Mouse (Mus musculus) heart, embryonic 11.5 days (tissue): ENCODE results near the gene Snx33. TPM values are rescaled to one million over a fixed set of nuclear protein-coding genes. Genes with fewer than 3 reads are reported as not detected.

ENCODE experiments used
- ATAC-seq: fragments of 200-750 bp; cut with Nextera tagmentation; replicated peaks from 2 replicates; pipeline ENCODE4 v1.8.0; 2017; ENCODE audit warnings: moderate library complexity; ENCODE audit not compliant: insufficient number of reproducible peaks, low FRiP score, low TSS enrichment
- H3K27ac ChIP-seq: fragments of 300-500 bp; sonication (generic); 2 replicates; pipeline ENCODE4 v1.5.1; 2014; ENCODE audit warnings: mild to moderate bottlenecking, low read depth, low read length
- H3K27me3 ChIP-seq: fragments of 300-500 bp; sonication (generic); 2 replicates; pipeline ENCODE4 v1.6.1; 2014; ENCODE audit warnings: mild to moderate bottlenecking, low read length, mixed read lengths; ENCODE audit not compliant: control insufficient read depth, insufficient read depth
- H3K36me3 ChIP-seq: fragments of 300-500 bp; sonication (generic); 2 replicates; pipeline ENCODE4 v1.6.1; 2014; ENCODE audit warnings: mild to moderate bottlenecking, low read length, moderate library complexity, mixed read lengths; ENCODE audit not compliant: control insufficient read depth, insufficient read depth
- H3K4me1 ChIP-seq: fragments of 300-500 bp; sonication (generic); 2 replicates; pipeline ENCODE4 v1.6.1; 2014; ENCODE audit warnings: low read length; ENCODE audit not compliant: control insufficient read depth, insufficient read depth
- H3K4me2 ChIP-seq: fragments of 300-500 bp; sonication (generic); 2 replicates; pipeline ENCODE4 v1.6.1; 2014; ENCODE audit warnings: mild to moderate bottlenecking, moderate library complexity
- H3K4me3 ChIP-seq: fragments of 300-500 bp; sonication (generic); 2 replicates; pipeline ENCODE4 v1.5.1; 2014; ENCODE audit warnings: low read depth, low read length
- H3K9ac ChIP-seq: fragments of 300-500 bp; sonication (generic); 2 replicates; pipeline ENCODE4 v1.6.1; 2014; ENCODE audit warnings: mild to moderate bottlenecking, low read depth, low read length, moderate library complexity
- H3K9me3 ChIP-seq: fragments of 300-500 bp; sonication (generic); replicated peaks from 2 replicates; pipeline ENCODE4 v1.6.1; 2016; ENCODE audit warnings: low read length; ENCODE audit not compliant: control insufficient read depth
- WGBS: fragments of 180-500 bp; shearing (Covaris S2); extraction: QIAGEN DNeasy Blood & Tissue Kit; methylation state at CpG from one replicate; pipeline ENCODE4 v1.1.7; 2014; ENCODE audit not compliant: insufficient replicate concordance; 5-methylcytosine and 5-hydroxymethylcytosine counted together
- polyA plus RNA-seq: library from polyadenylated mRNA; unstranded; fragments of >200 nt; fragmentation: Nextera tagmentation; extraction: Ambion mirVana; gene quantifications from 2 replicates; pipeline ENCODE4 v1.2.1, GENCODE M21; 2014

Snx33 gene
- polyA plus RNA-seq, 1 experiment from 2014 or later = 4.5 TPM

DNA sequence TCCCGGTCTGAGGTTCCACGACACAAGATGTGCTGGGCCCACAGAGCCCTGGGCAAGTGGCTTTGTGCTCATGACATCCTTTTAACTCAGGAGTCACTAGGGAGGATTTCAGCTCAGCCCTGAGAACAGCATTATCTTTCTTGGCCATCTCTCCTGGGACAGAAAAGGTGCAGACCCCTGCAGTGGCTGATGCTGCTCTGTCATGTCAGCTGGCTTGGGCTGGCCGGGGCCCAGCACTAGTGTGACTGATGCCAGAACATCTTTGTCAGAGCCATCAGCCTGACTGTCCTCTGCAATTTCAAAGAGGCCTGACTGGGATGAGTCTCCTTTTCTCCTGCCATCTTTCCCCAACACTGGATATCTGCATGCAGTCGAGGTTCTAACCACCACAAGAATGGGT, 45.9 kb downstream of the Snx33 start:
- 61% methylated on average over 4 of the region's 4 CpGs for WGBS
- H3K9ac ChIP-seq = no peak overlapping the region
- peaks cover 4% of the 10 kb centered on the region; the same call in 1 of the 2 replicates for H3K36me3 ChIP-seq
- no peaks in the 10 kb centered on the region for H3K27me3 ChIP-seq
- ATAC-seq = no peak
- no peak overlapping the region for H3K27ac ChIP-seq
- no peaks in the 10 kb centered on the region for H3K9me3 ChIP-seq
- no peak overlapping the region for H3K4me2 ChIP-seq
- H3K4me3 ChIP-seq = no peak overlapping the region
- peaks cover 8% of the 10 kb centered on the region; the same call in 1 of the 2 replicates for H3K4me1 ChIP-seq

DNA sequence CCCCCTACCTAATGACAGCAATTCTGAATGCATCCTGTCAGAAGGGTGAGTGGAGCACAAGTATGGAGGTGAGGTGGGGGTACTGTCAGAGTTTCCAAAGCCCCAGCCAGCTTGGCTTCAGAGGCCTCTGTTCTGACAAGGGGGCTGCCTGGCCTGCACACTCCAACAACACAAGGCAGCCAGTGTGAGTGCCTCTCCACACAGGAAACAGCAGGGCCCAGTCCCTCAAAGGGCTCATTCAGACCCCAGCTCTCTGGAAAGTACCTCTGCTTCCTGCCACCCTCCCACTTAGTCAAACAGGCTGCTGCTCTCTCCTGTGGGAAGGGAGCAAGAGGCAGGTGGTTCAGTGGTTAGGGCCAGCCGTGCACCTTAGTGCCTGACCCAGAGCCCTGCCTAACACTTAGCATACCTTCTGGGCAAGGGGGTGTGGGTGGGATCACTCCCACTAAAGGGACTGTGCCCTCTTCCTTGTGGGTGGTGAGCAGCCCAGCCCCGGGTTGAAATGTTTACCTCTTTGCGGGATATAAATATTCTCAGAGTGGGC, 46.6 kb downstream of the Snx33 start:
- no peak overlapping the region for H3K4me2 ChIP-seq
- ATAC-seq = no peak
- H3K27me3 ChIP-seq = no peaks in the 10 kb centered on the region
- no peaks in the 10 kb centered on the region for H3K9me3 ChIP-seq
- H3K4me1 ChIP-seq = peaks cover 13% of the 10 kb centered on the region; the same call in 1 of the 2 replicates
- no peak overlapping the region for H3K9ac ChIP-seq
- H3K36me3 ChIP-seq = peaks cover 2% of the 10 kb centered on the region; the same call in 1 of the 2 replicates
- H3K4me3 ChIP-seq = no peak overlapping the region
- 58% methylated on average over 3 of the region's 3 CpGs for WGBS
- H3K27ac ChIP-seq = no peak overlapping the region

DNA sequence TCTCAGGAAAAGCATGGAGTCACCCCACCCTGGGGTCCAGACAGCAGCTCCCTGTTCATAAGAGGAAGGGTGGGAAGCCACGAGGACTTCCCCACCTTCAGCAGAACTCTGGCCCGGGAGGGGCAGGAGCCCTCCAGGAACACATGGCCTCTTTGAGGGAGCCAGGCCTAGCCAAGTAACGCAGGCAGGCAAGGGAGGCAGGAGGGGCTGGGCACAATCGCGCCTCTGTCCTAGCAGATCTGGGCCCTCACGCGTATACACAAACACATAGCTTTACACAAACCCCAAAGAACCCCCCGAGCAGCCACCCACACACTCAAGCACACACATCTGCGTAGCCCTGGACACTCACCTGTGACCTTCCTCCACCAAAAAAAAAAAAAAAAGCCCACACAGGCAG, 47.4 kb downstream of the Snx33 start:
- 53% methylated on average over 9 of the region's 9 CpGs for WGBS

GRCm38 (mm10) chr9:56877284-56877683, 50.9 kb downstream of the Snx33 start:
- Histone ChIP-seq H3K27me3 (no peaks in the 10 kb centered on the region), H3K4me2 (no peak overlapping the region), H3K27ac (no peak overlapping the region), H3K4me3 (no peak overlapping the region), H3K36me3 (no peaks in the 10 kb centered on the region), H3K9me3 (no peaks in the 10 kb centered on the region), H3K4me1 (peaks cover 34% of the 10 kb centered on the region), H3K9ac (no peak overlapping the region)
- ATAC-seq = no peak
- 76% methylated on average over 5 of the region's 5 CpGs for WGBS

More for the DNA sequence above, 47.4 kb downstream of the Snx33 start:
- Histone ChIP-seq H3K9me3 (no peaks in the 10 kb centered on the region), H3K9ac (no peak overlapping the region), H3K27me3 (no peaks in the 10 kb centered on the region), H3K4me3 (no peak overlapping the region), H3K4me2 (no peak overlapping the region), H3K4me1 (peaks cover 14% of the 10 kb centered on the region; the same call in 1 of the 2 replicates), H3K27ac (peak overlapping the region; percentile 36; the same call in 1 of the 2 replicates), H3K36me3 (no peaks in the 10 kb centered on the region)
- no peak; the same call in 1 of the 2 replicates for ATAC-seq

DNA sequence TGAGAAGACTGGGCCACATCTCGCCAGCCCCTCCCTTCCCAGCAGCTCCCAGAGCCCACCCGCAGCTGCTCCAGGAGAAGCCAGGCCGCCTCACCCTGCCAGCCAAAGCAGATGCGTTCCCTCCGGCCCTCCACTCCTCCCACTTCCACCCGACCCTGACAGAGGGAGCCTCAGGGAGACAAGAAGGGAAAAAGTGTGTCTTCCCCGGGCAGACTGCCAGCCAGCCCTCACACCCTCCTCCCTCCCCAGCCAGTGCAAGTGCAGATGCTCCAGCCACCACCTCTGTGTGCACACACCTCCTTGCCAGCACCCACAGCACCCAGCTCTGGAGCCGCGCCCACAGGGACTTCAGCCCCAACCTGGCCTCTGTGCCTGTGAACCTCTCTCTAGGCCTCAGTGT, 51.4 kb downstream of the Snx33 start:
- peak overlapping the region; percentile 24; the same call in 1 of the 2 replicates for H3K27ac ChIP-seq
- whole genome bisulfite sequencing = 42% methylated on average over 9 of the region's 9 CpGs
- no peak overlapping the region for H3K4me3 ChIP-seq
- H3K4me2 ChIP-seq = no peak overlapping the region
- H3K9ac ChIP-seq = 0 out of 2 replicates have a peak overlapping the region, but pooled peaks have one; percentile 8
- peaks cover 35% of the 10 kb centered on the region for H3K4me1 ChIP-seq
- no peaks in the 10 kb centered on the region for H3K36me3 ChIP-seq
- no peaks in the 10 kb centered on the region for H3K27me3 ChIP-seq
- no peaks in the 10 kb centered on the region for H3K9me3 ChIP-seq
- no peak for ATAC-seq

DNA sequence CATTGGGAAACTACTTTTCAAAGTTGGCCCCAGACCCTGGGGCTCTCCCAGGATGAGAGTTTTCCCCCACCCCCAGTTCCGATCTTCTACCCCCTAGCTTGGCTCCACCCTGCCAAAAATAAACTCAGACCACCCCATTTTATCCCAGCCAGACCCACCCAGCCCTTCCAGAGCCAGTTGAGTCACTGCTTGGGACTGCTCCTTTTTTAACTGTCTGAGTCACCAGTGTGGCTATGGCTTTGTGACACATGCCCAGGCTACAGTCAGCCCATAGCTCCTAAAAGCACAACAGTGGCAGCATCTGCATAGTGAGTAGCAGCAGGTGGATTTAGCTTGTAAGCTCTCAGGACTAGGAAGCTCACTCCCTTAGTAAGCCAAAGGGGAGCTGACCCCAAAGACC, 55.1 kb downstream of the Snx33 start:
- no peak overlapping the region for H3K9ac ChIP-seq
- peaks cover 68% of the 10 kb centered on the region for H3K4me1 ChIP-seq
- no peak overlapping the region for H3K4me3 ChIP-seq
- no peaks in the 10 kb centered on the region for H3K27me3 ChIP-seq
- H3K4me2 ChIP-seq = 0 out of 2 replicates have a peak overlapping the region, but pooled peaks have one; percentile 11
- H3K27ac ChIP-seq = peak overlapping the region; percentile 36; the same call in 1 of the 2 replicates
- 35% methylated on average over 1 of the region's 1 CpGs for WGBS
- H3K9me3 ChIP-seq = no peaks in the 10 kb centered on the region
- no peaks in the 10 kb centered on the region for H3K36me3 ChIP-seq
- no peak for ATAC-seq

DNA sequence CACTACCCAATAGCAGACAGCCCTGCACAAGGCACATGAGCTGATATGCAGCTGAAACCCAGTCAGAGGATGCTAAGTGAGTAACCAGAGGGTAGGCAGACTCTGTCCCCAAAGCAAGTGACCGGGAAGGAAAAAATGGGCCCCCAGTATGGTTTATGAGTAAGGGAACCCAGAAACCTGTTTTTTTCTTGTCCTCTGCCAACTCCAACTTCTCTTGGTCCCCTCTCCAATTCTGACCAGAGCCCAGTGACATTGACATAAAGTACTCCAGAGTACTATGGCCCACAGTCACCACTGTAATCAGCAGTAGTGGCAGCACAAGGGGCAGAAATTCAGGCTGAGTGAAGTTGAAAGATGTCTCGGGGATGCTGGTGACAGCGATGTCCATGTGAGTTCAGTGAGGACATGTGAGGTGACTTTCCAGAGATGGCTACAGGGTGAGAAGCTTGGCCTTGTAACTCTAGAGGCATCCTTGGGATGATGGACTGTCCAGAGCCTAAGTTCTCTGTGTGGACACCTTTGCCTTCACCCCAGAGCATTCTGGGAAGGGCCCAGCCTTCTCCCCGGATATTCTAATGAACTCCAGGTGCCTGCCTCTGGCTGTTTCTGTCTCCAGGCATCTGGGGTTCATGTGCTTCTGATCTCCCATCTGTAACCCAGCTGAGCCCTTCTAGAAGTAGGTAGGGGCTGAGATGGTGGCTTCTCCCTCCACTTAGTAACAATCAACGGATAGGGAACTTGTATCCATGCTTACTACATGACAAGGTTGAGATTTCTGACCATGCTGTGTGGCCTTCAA, 55.9 kb downstream of the Snx33 start:
- Histone ChIP-seq H3K4me2 (no peak overlapping the region), H3K36me3 (no peaks in the 10 kb centered on the region), H3K9ac (no peak overlapping the region), H3K27ac (0 out of 2 replicates have a peak overlapping the region, but pooled peaks have one; percentile 7), H3K4me1 (peaks cover 76% of the 10 kb centered on the region), H3K27me3 (no peaks in the 10 kb centered on the region), H3K4me3 (no peak overlapping the region), H3K9me3 (no peaks in the 10 kb centered on the region)
- no peak for ATAC-seq
- 71% methylated on average over 5 of the region's 5 CpGs for WGBS

DNA sequence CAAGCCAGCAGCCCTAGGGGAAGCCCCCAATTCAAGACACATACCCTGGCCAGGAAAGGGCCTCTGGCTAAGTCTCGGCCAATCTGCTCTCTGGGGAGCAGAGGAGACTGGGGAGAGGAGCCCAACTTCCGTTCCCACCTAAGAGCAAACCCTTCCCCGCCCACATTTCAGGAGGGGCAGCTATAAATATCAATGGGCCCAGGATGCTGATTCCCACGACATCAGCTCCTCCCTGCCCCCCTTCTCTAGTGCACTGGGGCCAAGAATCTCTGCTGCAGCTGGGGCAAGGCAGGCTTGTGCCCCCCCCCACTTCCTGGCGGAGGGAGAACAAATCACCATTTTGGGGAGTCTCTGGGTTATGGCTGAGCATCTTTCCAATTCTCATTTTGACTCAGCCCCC, 57.0 kb downstream of the Snx33 start:
- ATAC-seq = no peak
- H3K4me3 ChIP-seq = no peak overlapping the region

More for the DNA sequence above, 57.0 kb downstream of the Snx33 start:
- no peaks in the 10 kb centered on the region for H3K9me3 ChIP-seq
- no peaks in the 10 kb centered on the region for H3K36me3 ChIP-seq
- peaks cover 75% of the 10 kb centered on the region for H3K4me1 ChIP-seq
- H3K4me2 ChIP-seq = peak overlapping the region; percentile 41
- no peaks in the 10 kb centered on the region for H3K27me3 ChIP-seq
- WGBS = 28% methylated on average over 5 of the region's 5 CpGs
- H3K27ac ChIP-seq = peak overlapping the region; percentile 70
- peak overlapping the region; percentile 44 for H3K9ac ChIP-seq
